Mouse (Mus musculus): Measurements from ENCODE around the gene Sv2a. TPM values are rescaled to one million over a fixed set of nuclear protein-coding genes. Genes with fewer than 3 reads are reported as not detected.
"Not testable (repeated sequence)": the region's sequence is repeated elsewhere in the genome, so short reads cannot be mapped to it uniquely, and the experiment has no call there.

The Sv2a gene
- polyA plus RNA-seq, 1 experiment from 2014 or later = 3.6 TPM

GRCm38 (mm10) chr3:96168466-96169158 lies 12.3 kb upstream of the Sv2a start:
- peaks cover 6% of the 10 kb centered on the region; the same call in 1 of the 2 replicates for H3K36me3 ChIP-seq (ENCODE audit: insufficient read depth)
- no peak overlapping the region for H3K4me2 ChIP-seq
- DNase-seq = no peak
- H3K4me3 ChIP-seq (ENCODE audit: low read depth, low read length) = no peak overlapping the region
- no peaks in the 10 kb centered on the region for H3K27me3 ChIP-seq (ENCODE audit: insufficient read depth, low read length)
- H3K9ac ChIP-seq = no peak overlapping the region
- no peak for TF ChIP-seq CTCF (IDR thresholded peaks at IDR 0.05; ENCODE audit: low read depth)
- H3K27ac ChIP-seq (ENCODE audit: low read depth) = no peak overlapping the region; the same call in 1 of the 2 replicates
- ATAC-seq (ENCODE audit: insufficient read depth) = no peak
- WGBS = 47% methylated on average over 12 of the region's 12 CpGs
- H3K4me1 ChIP-seq (ENCODE audit: insufficient read depth) = peaks cover 12% of the 10 kb centered on the region
- no peaks in the 10 kb centered on the region for H3K9me3 ChIP-seq (ENCODE audit: low read depth, low read length)

- H3K9ac ChIP-seq = no peak overlapping the region; the same call in 1 of the 2 replicates
- no peak for TF ChIP-seq CTCF (IDR thresholded peaks at IDR 0.05; ENCODE audit: low read depth)
- no peak overlapping the region for H3K27ac ChIP-seq (ENCODE audit: low read depth)
These were observed 10.7 kb upstream of the Sv2a start for GRCm38 (mm10) chr3:96170276-96170675.

GRCm38 (mm10) chr3:96170976-96171545 lies 9.9 kb upstream of the Sv2a start:
- Histone ChIP-seq H3K27ac (ENCODE audit: low read depth) (peak overlapping the region; percentile 99), H3K9ac (peak overlapping the region; percentile 86), H3K9me3 (ENCODE audit: low read depth, low read length) (no peaks in the 10 kb centered on the region), H3K4me1 (ENCODE audit: insufficient read depth) (peaks cover 12% of the 10 kb centered on the region), H3K36me3 (ENCODE audit: insufficient read depth) (peaks cover 29% of the 10 kb centered on the region), H3K27me3 (ENCODE audit: insufficient read depth, low read length) (no peaks in the 10 kb centered on the region), H3K4me3 (ENCODE audit: low read depth, low read length) (peak overlapping the region; percentile 88), H3K4me2 (peak overlapping the region; percentile 96)
- 46% methylated on average over 10 of the region's 10 CpGs for WGBS
- no peak for TF ChIP-seq CTCF (IDR thresholded peaks at IDR 0.05; ENCODE audit: low read depth)
- no peak for ATAC-seq (ENCODE audit: insufficient read depth)
- DNase-seq = peak; percentile 30

More at GRCm38 (mm10) chr3:96170276-96170675, 10.7 kb upstream of the Sv2a start:
- Histone ChIP-seq H3K9me3 (ENCODE audit: low read depth, low read length) (no peaks in the 10 kb centered on the region), H3K4me2 (peak overlapping the region; percentile 3; the same call in 1 of the 2 replicates), H3K27me3 (ENCODE audit: insufficient read depth, low read length) (no peaks in the 10 kb centered on the region), H3K4me1 (ENCODE audit: insufficient read depth) (peaks cover 12% of the 10 kb centered on the region), H3K4me3 (ENCODE audit: low read depth, low read length) (no peak overlapping the region), H3K36me3 (ENCODE audit: insufficient read depth) (peaks cover 21% of the 10 kb centered on the region)
- WGBS = 85% methylated on average over 4 of the region's 4 CpGs
- no peak for ATAC-seq (ENCODE audit: insufficient read depth)
- no peak for DNase-seq

- peak overlapping the region; percentile 88 for H3K4me3 ChIP-seq (ENCODE audit: low read depth, low read length)
- peaks cover 12% of the 10 kb centered on the region for H3K4me1 ChIP-seq (ENCODE audit: insufficient read depth)
- H3K27ac ChIP-seq (ENCODE audit: low read depth) = peak overlapping the region; percentile 99
- WGBS = 11% methylated on average over 18 of the region's 18 CpGs
- H3K27me3 ChIP-seq (ENCODE audit: insufficient read depth, low read length) = no peaks in the 10 kb centered on the region
- peaks cover 35% of the 10 kb centered on the region for H3K36me3 ChIP-seq (ENCODE audit: insufficient read depth)
- no peak; the same call in 1 of the 2 replicates for ATAC-seq (ENCODE audit: insufficient read depth)
- H3K4me2 ChIP-seq = peak overlapping the region; percentile 96
- peak overlapping the region; percentile 86 for H3K9ac ChIP-seq
- DNase-seq = no peak
- H3K9me3 ChIP-seq (ENCODE audit: low read depth, low read length) = no peaks in the 10 kb centered on the region
- no peak for TF ChIP-seq CTCF (IDR thresholded peaks at IDR 0.05; ENCODE audit: low read depth)
These were observed 9.3 kb upstream of the Sv2a start for GRCm38 (mm10) chr3:96171583-96172196.

GRCm38 (mm10) chr3:96172197-96173178 lies 8.5 kb upstream of the Sv2a start, which contains the start of gene Sf3b4:
Gene Sf3b4 (plus strand): TSS chr3:96172332.
- TF ChIP-seq CTCF (IDR thresholded peaks at IDR 0.05; ENCODE audit: low read depth) = no peak
- peak within 1 kb of the TSS; percentile 86 for H3K9ac ChIP-seq
- H3K4me2 ChIP-seq = peak within 1 kb of the TSS; percentile 96
- peaks cover 41% of the 10 kb centered on the region for H3K36me3 ChIP-seq (ENCODE audit: insufficient read depth)
- H3K27me3 ChIP-seq (ENCODE audit: insufficient read depth, low read length) = no peaks in the 10 kb centered on the region
- no peaks in the 10 kb centered on the region for H3K9me3 ChIP-seq (ENCODE audit: low read depth, low read length)
- H3K4me1 ChIP-seq (ENCODE audit: insufficient read depth) = peaks cover 12% of the 10 kb centered on the region
- DNase-seq = peak; percentile 94
- peak; percentile 94 for ATAC-seq (ENCODE audit: insufficient read depth)
- H3K27ac ChIP-seq (ENCODE audit: low read depth) = peak within 1 kb of the TSS; percentile 99
- WGBS = under 1% methylated on average over 57 of the region's 58 CpGs
- H3K4me3 ChIP-seq (ENCODE audit: low read depth, low read length) = peak within 1 kb of the TSS; percentile 88

- TF ChIP-seq CTCF (IDR thresholded peaks at IDR 0.05; ENCODE audit: low read depth) = no peak
- 34% methylated on average over 7 of the region's 7 CpGs for WGBS
- Histone ChIP-seq H3K9ac (peak overlapping the region; percentile 86), H3K27ac (ENCODE audit: low read depth) (no peak overlapping the region), H3K4me3 (ENCODE audit: low read depth, low read length) (peak overlapping the region; percentile 88), H3K9me3 (ENCODE audit: low read depth, low read length) (no peaks in the 10 kb centered on the region), H3K4me2 (peak overlapping the region; percentile 96), H3K36me3 (ENCODE audit: insufficient read depth) (peaks cover 48% of the 10 kb centered on the region), H3K27me3 (ENCODE audit: insufficient read depth, low read length) (no peaks in the 10 kb centered on the region), H3K4me1 (ENCODE audit: insufficient read depth) (peaks cover 12% of the 10 kb centered on the region)
- DNase-seq (no peak), ATAC-seq (ENCODE audit: insufficient read depth) (no peak)
These were observed 7.8 kb upstream of the Sv2a start for GRCm38 (mm10) chr3:96173185-96173584.

- H3K27me3 ChIP-seq (ENCODE audit: insufficient read depth, low read length); H3K9me3 ChIP-seq (ENCODE audit: low read depth, low read length); H3K27ac ChIP-seq (ENCODE audit: low read depth); H3K9ac ChIP-seq; DNase-seq; ATAC-seq (ENCODE audit: insufficient read depth): not testable (repeated sequence)
- H3K4me3 ChIP-seq (ENCODE audit: low read depth, low read length) = peak overlapping the region; percentile 12; the same call in 1 of the 2 replicates
- 82% methylated on average over 4 of the region's 4 CpGs for WGBS
- peaks cover 12% of the 10 kb centered on the region for H3K4me1 ChIP-seq (ENCODE audit: insufficient read depth)
- H3K4me2 ChIP-seq = peak overlapping the region; percentile 96; the same call in 1 of the 2 replicates
- peaks cover 52% of the 10 kb centered on the region for H3K36me3 ChIP-seq (ENCODE audit: insufficient read depth)
These were observed 6.9 kb upstream of the Sv2a start for GRCm38 (mm10) chr3:96174042-96174441.

All from lung, embryonic 14.5 days (tissue).